Mouse (Mus musculus) embryonic facial prominence, embryonic 14.5 days (tissue): Measurements from ENCODE around the gene Ugt1a9. TPM values are rescaled to one million over a fixed set of nuclear protein-coding genes. Genes with fewer than 3 reads are reported as not detected.
"Not testable (repeated sequence)": the region's sequence is repeated elsewhere in the genome, so short reads cannot be mapped to it uniquely, and the experiment has no call there.

Experiments used
- ATAC-seq: fragments of 200-750 bp; cut with Nextera tagmentation; 2 replicates; pipeline ENCODE4 v1.8.0; 2017; ENCODE audit warnings: low read depth, moderate number of reproducible peaks, moderate TSS enrichment
- DNase-seq: peaks from one replicate; pipeline ENCODE4 v3.0.0-alpha.2; 2015; ENCODE audit warnings: low spot score
- H3K27ac ChIP-seq: fragments of 300-500 bp; sonication (generic); replicated peaks from 2 replicates; pipeline ENCODE4 v1.5.1; 2014; ENCODE audit warnings: low read depth, mild to moderate bottlenecking, low read length, moderate library complexity
- H3K27me3 ChIP-seq: fragments of 300-500 bp; sonication (generic); replicated peaks from 2 replicates; pipeline ENCODE4 v1.6.1; 2014; ENCODE audit warnings: low read length; ENCODE audit not compliant: control insufficient read depth, insufficient read depth
- H3K36me3 ChIP-seq: fragments of 300-500 bp; sonication (generic); 2 replicates; pipeline ENCODE4 v1.6.1; 2014; ENCODE audit warnings: low read length, mixed read lengths; ENCODE audit not compliant: control insufficient read depth, insufficient read depth
- H3K4me1 ChIP-seq: fragments of 300-500 bp; sonication (generic); 2 replicates; pipeline ENCODE4 v1.6.1; 2014; ENCODE audit warnings: antibody characterized with exemption, low read length; ENCODE audit not compliant: control insufficient read depth, insufficient read depth
- H3K4me2 ChIP-seq: fragments of 300-500 bp; sonication (generic); 2 replicates; pipeline ENCODE4 v1.6.1; 2014; ENCODE audit warnings: low read depth, mild to moderate bottlenecking, low read length, moderate library complexity, mixed read lengths
- H3K4me3 ChIP-seq: fragments of 300-500 bp; sonication (generic); 2 replicates; pipeline ENCODE4 v1.5.1; 2014; ENCODE audit warnings: low read depth, mild to moderate bottlenecking, low read length
- H3K9ac ChIP-seq: fragments of 300-500 bp; sonication (generic); 2 replicates; pipeline ENCODE4 v1.6.1; 2014; ENCODE audit warnings: low read depth, mild to moderate bottlenecking, low read length, moderate library complexity, mixed read lengths
- H3K9me3 ChIP-seq: fragments of 300-500 bp; sonication (generic); 2 replicates; pipeline ENCODE4 v1.6.1; 2016; ENCODE audit warnings: low read length; ENCODE audit not compliant: control insufficient read depth
- WGBS: fragments of 180-500 bp; shearing (Covaris S2); extraction: QIAGEN DNeasy Blood & Tissue Kit; methylation state at CpG from one replicate; pipeline ENCODE4 v1.1.7; 2014; 5-methylcytosine and 5-hydroxymethylcytosine counted together
- polyA plus RNA-seq: library from polyadenylated mRNA; unstranded; fragments of >200 nt; fragmentation: Nextera tagmentation; extraction: Ambion mirVana; gene quantifications from 2 replicates; pipeline ENCODE4 v1.2.1, GENCODE M21; 2014

Ugt1a9 gene
- polyA plus RNA-seq, 1 experiment from 2014 or later: not detected

- Histone ChIP-seq H3K4me1 (no peaks in the 10 kb centered on the region), H3K4me2 (no peak overlapping the region), H3K36me3 (no peaks in the 10 kb centered on the region), H3K27me3 (no peaks in the 10 kb centered on the region), H3K9ac (no peak overlapping the region), H3K9me3 (peaks cover 43% of the 10 kb centered on the region), H3K4me3 (no peak overlapping the region), H3K27ac (no peak overlapping the region)
- WGBS: 61% methylated on average over 2 of the region's 2 CpGs
- no peak for ATAC-seq
- peak; percentile 1 for DNase-seq
These were observed 146.5 kb downstream of the Ugt1a9 start for GRCm38 (mm10) chr1:88217144-88217543.

- DNase-seq (peak; percentile 14), ATAC-seq (no peak)
- Histone ChIP-seq H3K4me2 (no peak overlapping the region), H3K36me3 (no peaks in the 10 kb centered on the region), H3K4me1 (no peaks in the 10 kb centered on the region), H3K9me3 (peaks cover 41% of the 10 kb centered on the region), H3K27ac (no peak overlapping the region), H3K4me3 (no peak overlapping the region), H3K27me3 (no peaks in the 10 kb centered on the region), H3K9ac (no peak overlapping the region)
- 41% methylated on average over 3 of the region's 3 CpGs for WGBS
These were observed 147.0 kb downstream of the Ugt1a9 start for GRCm38 (mm10) chr1:88217576-88217975.

DNA sequence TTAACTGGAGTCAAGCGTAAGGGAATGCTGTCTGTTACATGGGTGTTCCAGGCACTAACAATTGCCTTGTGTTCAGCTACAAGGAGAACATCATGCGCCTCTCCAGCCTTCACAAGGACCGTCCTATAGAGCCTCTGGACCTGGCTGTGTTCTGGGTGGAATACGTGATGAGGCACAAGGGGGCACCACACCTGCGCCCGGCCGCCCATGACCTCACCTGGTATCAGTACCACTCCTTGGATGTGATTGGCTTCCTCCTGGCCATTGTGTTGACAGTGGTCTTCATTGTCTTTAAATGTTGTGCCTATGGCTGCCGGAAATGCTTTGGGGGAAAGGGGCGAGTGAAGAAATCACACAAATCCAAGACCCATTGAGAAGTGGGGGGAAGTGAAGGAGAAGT lies 147.5 kb downstream of the Ugt1a9 start:
- peaks cover 36% of the 10 kb centered on the region for H3K9me3 ChIP-seq
- no peak overlapping the region for H3K9ac ChIP-seq
- H3K27me3 ChIP-seq: no peaks in the 10 kb centered on the region
- WGBS: 71% methylated on average over 9 of the region's 9 CpGs
- no peaks in the 10 kb centered on the region for H3K36me3 ChIP-seq
- H3K4me2 ChIP-seq: no peak overlapping the region
- H3K4me3 ChIP-seq: no peak overlapping the region
- ATAC-seq (no peak), DNase-seq (peak; percentile 13)
- no peaks in the 10 kb centered on the region for H3K4me1 ChIP-seq
- H3K27ac ChIP-seq: no peak overlapping the region

- no peak overlapping the region for H3K27ac ChIP-seq
- 44% methylated on average over 4 of the region's 4 CpGs for WGBS
- no peak overlapping the region for H3K9ac ChIP-seq
- ATAC-seq (no peak), DNase-seq (peak; percentile 20)
- no peak overlapping the region for H3K4me3 ChIP-seq
- peaks cover 31% of the 10 kb centered on the region for H3K9me3 ChIP-seq
- no peaks in the 10 kb centered on the region for H3K36me3 ChIP-seq
- no peaks in the 10 kb centered on the region for H3K4me1 ChIP-seq
- H3K4me2 ChIP-seq: no peak overlapping the region
- H3K27me3 ChIP-seq: no peaks in the 10 kb centered on the region
These were observed 148.0 kb downstream of the Ugt1a9 start for GRCm38 (mm10) chr1:88218591-88218990.

DNA sequence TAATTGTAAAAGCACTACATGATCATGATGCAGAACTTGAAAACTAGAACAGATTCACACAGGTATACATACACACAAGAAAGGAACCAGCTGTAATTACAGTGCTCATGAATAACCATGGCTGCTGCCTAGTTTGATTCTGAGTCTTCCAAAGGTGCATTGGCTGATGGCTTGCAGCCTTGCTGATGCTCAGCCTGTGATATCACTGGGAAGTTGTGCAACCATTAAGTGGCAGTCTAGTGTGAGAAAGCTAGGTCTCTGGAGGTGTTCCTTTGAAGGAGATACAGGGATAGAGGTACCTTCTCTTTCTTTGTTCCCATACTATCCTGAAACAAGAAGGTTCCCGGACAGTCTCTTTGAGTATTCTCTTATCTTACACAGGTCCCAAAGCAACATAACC lies 148.5 kb downstream of the Ugt1a9 start:
- peaks cover 26% of the 10 kb centered on the region for H3K9me3 ChIP-seq
- no peaks in the 10 kb centered on the region for H3K27me3 ChIP-seq
- H3K27ac ChIP-seq: no peak overlapping the region
- DNase-seq (peak; percentile 12), ATAC-seq (no peak)
- no peak overlapping the region for H3K4me3 ChIP-seq
- no peak overlapping the region for H3K9ac ChIP-seq
- H3K36me3 ChIP-seq: no peaks in the 10 kb centered on the region
- no peak overlapping the region for H3K4me2 ChIP-seq
- no peaks in the 10 kb centered on the region for H3K4me1 ChIP-seq
- 23% methylated on average over 1 of the region's 1 CpGs for WGBS

GRCm38 (mm10) chr1:88220336-88220735 lies 149.7 kb downstream of the Ugt1a9 start:
- peak; percentile 48 for DNase-seq
- H3K36me3 ChIP-seq: no peaks in the 10 kb centered on the region
- peaks cover 15% of the 10 kb centered on the region for H3K9me3 ChIP-seq
- no peak for ATAC-seq
- no peak overlapping the region for H3K27ac ChIP-seq
- H3K4me1 ChIP-seq: no peaks in the 10 kb centered on the region
- H3K4me2 ChIP-seq: no peak overlapping the region
- no peak overlapping the region for H3K9ac ChIP-seq
- H3K4me3 ChIP-seq: no peak overlapping the region
- no peaks in the 10 kb centered on the region for H3K27me3 ChIP-seq

DNA sequence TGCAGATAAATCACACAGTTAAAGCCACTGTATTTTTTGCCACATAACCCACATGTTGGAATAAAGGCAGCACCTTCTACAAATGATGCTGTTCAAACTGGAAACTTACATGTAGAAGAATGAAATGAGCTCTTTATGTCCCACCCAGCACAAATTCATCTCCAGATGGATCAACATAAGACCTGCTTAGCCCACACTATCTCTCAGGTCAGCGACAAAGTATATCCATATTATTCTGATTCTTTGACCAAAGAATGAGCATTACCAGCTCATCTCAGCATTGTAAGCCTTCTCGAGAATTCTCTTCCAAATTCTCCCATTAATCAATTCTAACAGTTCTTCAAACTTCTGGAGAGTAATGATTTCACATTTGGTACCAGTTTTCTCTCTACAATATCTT lies 151.6 kb downstream of the Ugt1a9 start:
- Histone ChIP-seq H3K9ac (no peak overlapping the region), H3K4me1 (no peaks in the 10 kb centered on the region), H3K36me3 (no peaks in the 10 kb centered on the region), H3K4me2 (no peak overlapping the region), H3K4me3 (no peak overlapping the region), H3K27ac (no peak overlapping the region), H3K9me3 (peaks cover 25% of the 10 kb centered on the region), H3K27me3 (no peaks in the 10 kb centered on the region)
- DNase-seq (peak; percentile 4), ATAC-seq (no peak)
- WGBS: 44% methylated on average over 2 of the region's 2 CpGs

DNA sequence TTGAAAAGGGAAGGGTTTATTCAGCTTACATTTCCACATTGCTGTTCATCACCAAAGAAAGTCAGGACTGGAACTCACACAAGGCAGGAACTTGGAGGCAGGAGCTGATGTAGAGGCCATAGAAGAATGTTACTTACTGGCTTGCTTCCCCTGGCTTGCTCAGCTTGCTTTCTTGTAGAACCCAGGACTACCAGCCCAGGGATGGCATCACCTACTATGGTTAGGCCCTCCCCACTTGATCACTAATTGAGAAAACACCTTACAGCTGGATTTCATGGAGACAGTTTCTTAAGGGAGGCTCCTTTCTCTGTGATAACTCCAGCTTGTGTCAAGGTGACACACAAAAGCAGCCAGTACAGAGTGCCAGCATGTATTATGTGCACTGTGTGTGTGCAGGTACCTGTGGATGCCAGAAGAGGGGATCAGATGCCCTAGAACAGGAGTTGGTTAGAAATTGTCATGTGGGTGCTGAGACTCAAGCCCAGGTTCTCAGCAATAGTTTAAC lies 152.5 kb downstream of the Ugt1a9 start:
- not testable (repeated sequence) for H3K4me1 ChIP-seq, H3K36me3 ChIP-seq, ATAC-seq, DNase-seq, H3K4me2 ChIP-seq, H3K27me3 ChIP-seq, H3K4me3 ChIP-seq, H3K9ac ChIP-seq, H3K27ac ChIP-seq
- peaks cover 34% of the 10 kb centered on the region for H3K9me3 ChIP-seq

DNA sequence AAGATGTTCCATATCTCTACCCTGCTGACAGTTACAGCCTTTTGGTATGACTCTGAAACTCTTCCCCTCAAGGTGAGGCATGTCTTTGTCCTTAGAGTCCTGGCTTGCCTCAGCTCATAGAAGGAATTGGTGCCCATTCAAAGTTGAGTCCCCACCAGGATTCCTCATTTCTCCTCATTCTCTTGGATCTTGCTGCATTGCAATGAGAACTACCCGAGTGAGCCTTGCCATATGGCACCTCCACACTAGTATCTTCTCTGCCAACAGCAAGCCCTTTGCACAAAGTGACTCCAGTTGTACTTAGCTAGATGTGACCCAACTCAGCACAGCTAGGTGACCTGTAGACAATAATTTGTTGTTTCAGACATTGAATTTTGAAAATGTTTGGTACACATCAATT lies 153.0 kb downstream of the Ugt1a9 start:
- no peak overlapping the region for H3K9ac ChIP-seq
- H3K36me3 ChIP-seq: no peaks in the 10 kb centered on the region
- H3K27ac ChIP-seq: no peak overlapping the region
- no peaks in the 10 kb centered on the region for H3K27me3 ChIP-seq
- no peak for ATAC-seq
- no peaks in the 10 kb centered on the region for H3K4me1 ChIP-seq
- H3K9me3 ChIP-seq: peaks cover 39% of the 10 kb centered on the region
- 43% methylated on average over 1 of the region's 1 CpGs for whole genome bisulfite sequencing
- H3K4me2 ChIP-seq: no peak overlapping the region
- H3K4me3 ChIP-seq: no peak overlapping the region
- no peak for DNase-seq
